Mouse (Mus musculus): ENCODE data around the gene Rbpj. TPM values are rescaled to one million over a fixed set of nuclear protein-coding genes. Genes with fewer than 3 reads are reported as not detected.
A peak's percentile ranks its signal among the peaks of the same experiment; 100 is the strongest.

Gene Rbpj
- polyA plus RNA-seq, 1 experiment from 2014 or later = 26.5 TPM

GRCm38 (mm10) chr5:53584069-53584767 is 118.3 kb downstream of the Rbpj start:
- no peak overlapping the region for H3K4me2 ChIP-seq (ENCODE audit: low read length)
- H3K4me1 ChIP-seq (ENCODE audit: control insufficient read depth, insufficient read depth, low read length) = peaks cover 6% of the 10 kb centered on the region
- H3K36me3 ChIP-seq (ENCODE audit: control insufficient read depth, insufficient read depth, low read length) = no peaks in the 10 kb centered on the region
- no peak overlapping the region for H3K27ac ChIP-seq (ENCODE audit: low read length)
- H3K27me3 ChIP-seq (ENCODE audit: control insufficient read depth, insufficient read depth, low read depth, low read length) = no peaks in the 10 kb centered on the region
- ATAC-seq = no peak
- no peaks in the 10 kb centered on the region for H3K9me3 ChIP-seq (replicated peaks; ENCODE audit: control insufficient read depth, low read length, poor library complexity, severe bottlenecking)
- 93% methylated on average over 9 of the region's 9 CpGs for WGBS
- no peak overlapping the region for H3K4me3 ChIP-seq (ENCODE audit: low read depth, low read length)
- no peak overlapping the region for H3K9ac ChIP-seq (ENCODE audit: low read depth, low read length)

GRCm38 (mm10) chr5:53588421-53589171 is 122.6 kb downstream of the Rbpj start:
- WGBS = 2% methylated on average over 19 of the region's 34 CpGs
- H3K27ac ChIP-seq (ENCODE audit: low read length) = peak overlapping the region; percentile 94
- ATAC-seq = peak; percentile 54
- peak overlapping the region; percentile 74 for H3K4me3 ChIP-seq (ENCODE audit: low read depth, low read length)
- H3K9ac ChIP-seq (ENCODE audit: low read depth, low read length) = peak overlapping the region; percentile 86
- no peaks in the 10 kb centered on the region for H3K9me3 ChIP-seq (replicated peaks; ENCODE audit: control insufficient read depth, low read length, poor library complexity, severe bottlenecking)
- H3K36me3 ChIP-seq (ENCODE audit: control insufficient read depth, insufficient read depth, low read length) = no peaks in the 10 kb centered on the region
- H3K4me1 ChIP-seq (ENCODE audit: control insufficient read depth, insufficient read depth, low read length) = peaks cover 21% of the 10 kb centered on the region
- peak overlapping the region; percentile 60 for H3K4me2 ChIP-seq (ENCODE audit: low read length)
- H3K27me3 ChIP-seq (ENCODE audit: control insufficient read depth, insufficient read depth, low read depth, low read length) = no peaks in the 10 kb centered on the region

DNA sequence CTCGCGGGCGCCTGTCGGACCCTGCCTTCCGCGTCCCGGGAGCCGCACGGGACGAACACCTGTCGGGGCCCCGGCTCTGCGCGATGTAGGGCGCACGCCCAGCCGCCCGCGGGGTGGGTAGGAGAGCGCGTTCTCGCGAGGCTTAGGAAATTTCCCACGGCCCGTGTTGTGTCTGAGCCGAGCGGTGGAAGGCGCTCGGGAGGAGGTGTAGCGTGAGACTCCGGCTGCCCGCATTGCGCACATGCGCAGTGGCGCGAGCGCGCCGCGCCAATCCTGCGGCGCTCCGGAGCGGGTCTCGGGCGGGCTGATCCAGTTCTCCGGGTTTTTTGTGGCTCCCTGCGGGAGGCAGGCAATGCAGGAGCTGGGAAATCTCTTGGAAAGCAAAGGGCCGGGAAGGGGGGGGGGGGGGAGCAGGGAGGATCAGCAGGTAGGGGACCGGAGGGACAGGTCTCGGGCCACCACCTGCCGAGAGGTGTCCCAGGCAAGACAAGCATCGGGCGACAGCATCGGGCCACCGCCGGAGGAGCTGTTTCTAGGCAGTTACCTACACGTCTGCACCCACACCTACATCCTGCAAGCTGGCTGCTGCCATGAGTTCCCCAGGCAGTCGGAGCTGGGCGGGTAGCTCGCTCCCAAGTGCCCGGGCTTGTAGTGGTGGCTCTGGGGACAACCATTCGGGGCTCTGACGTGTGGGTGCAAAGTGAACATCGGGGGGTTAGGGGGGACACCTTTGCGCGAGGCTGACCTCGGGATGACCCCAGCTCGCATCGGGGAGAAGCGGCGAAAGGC is 123.4 kb downstream of the Rbpj start:
- H3K27ac ChIP-seq (ENCODE audit: low read length) = peak overlapping the region; percentile 94
- peak overlapping the region; percentile 86 for H3K9ac ChIP-seq (ENCODE audit: low read depth, low read length)
- peaks cover 26% of the 10 kb centered on the region for H3K4me1 ChIP-seq (ENCODE audit: control insufficient read depth, insufficient read depth, low read length)
- no peaks in the 10 kb centered on the region for H3K9me3 ChIP-seq (replicated peaks; ENCODE audit: control insufficient read depth, low read length, poor library complexity, severe bottlenecking)
- peak; percentile 89 for ATAC-seq
- H3K36me3 ChIP-seq (ENCODE audit: control insufficient read depth, insufficient read depth, low read length) = no peaks in the 10 kb centered on the region
- WGBS = under 1% methylated on average over 67 of the region's 72 CpGs
- H3K4me3 ChIP-seq (ENCODE audit: low read depth, low read length) = peak overlapping the region; percentile 74
- no peaks in the 10 kb centered on the region for H3K27me3 ChIP-seq (ENCODE audit: control insufficient read depth, insufficient read depth, low read depth, low read length)
- peak overlapping the region; percentile 60 for H3K4me2 ChIP-seq (ENCODE audit: low read length)

GRCm38 (mm10) chr5:53590179-53590765 is 124.3 kb downstream of the Rbpj start:
- Histone ChIP-seq H3K4me2 (ENCODE audit: low read length) (peak overlapping the region; percentile 60), H3K27me3 (ENCODE audit: control insufficient read depth, insufficient read depth, low read depth, low read length) (no peaks in the 10 kb centered on the region)

GRCm38 (mm10) chr5:53590875-53591682 is 125.1 kb downstream of the Rbpj start:
- H3K9me3 ChIP-seq (replicated peaks; ENCODE audit: control insufficient read depth, low read length, poor library complexity, severe bottlenecking) = no peaks in the 10 kb centered on the region
- no peaks in the 10 kb centered on the region for H3K36me3 ChIP-seq (ENCODE audit: control insufficient read depth, insufficient read depth, low read length)
- H3K4me2 ChIP-seq (ENCODE audit: low read length) = peak overlapping the region; percentile 70
- peak overlapping the region; percentile 80 for H3K9ac ChIP-seq (ENCODE audit: low read depth, low read length)
- WGBS = under 1% methylated on average over 48 of the region's 67 CpGs
- ATAC-seq = peak; percentile 7
- peak overlapping the region; percentile 74 for H3K4me3 ChIP-seq (ENCODE audit: low read depth, low read length)
- H3K4me1 ChIP-seq (ENCODE audit: control insufficient read depth, insufficient read depth, low read length) = peaks cover 28% of the 10 kb centered on the region
- peak overlapping the region; percentile 94 for H3K27ac ChIP-seq (ENCODE audit: low read length)
- H3K27me3 ChIP-seq (ENCODE audit: control insufficient read depth, insufficient read depth, low read depth, low read length) = no peaks in the 10 kb centered on the region

More at GRCm38 (mm10) chr5:53590179-53590765, 124.3 kb downstream of the Rbpj start:
- peaks cover 28% of the 10 kb centered on the region for H3K4me1 ChIP-seq (ENCODE audit: control insufficient read depth, insufficient read depth, low read length)
- peak overlapping the region; percentile 94 for H3K27ac ChIP-seq (ENCODE audit: low read length)
- peak; percentile 91 for ATAC-seq
- H3K4me3 ChIP-seq (ENCODE audit: low read depth, low read length) = peak overlapping the region; percentile 74
- no peaks in the 10 kb centered on the region for H3K9me3 ChIP-seq (replicated peaks; ENCODE audit: control insufficient read depth, low read length, poor library complexity, severe bottlenecking)
- H3K36me3 ChIP-seq (ENCODE audit: control insufficient read depth, insufficient read depth, low read length) = no peaks in the 10 kb centered on the region
- WGBS = under 1% methylated on average over 48 of the region's 59 CpGs
- peak overlapping the region; percentile 80 for H3K9ac ChIP-seq (ENCODE audit: low read depth, low read length)

DNA sequence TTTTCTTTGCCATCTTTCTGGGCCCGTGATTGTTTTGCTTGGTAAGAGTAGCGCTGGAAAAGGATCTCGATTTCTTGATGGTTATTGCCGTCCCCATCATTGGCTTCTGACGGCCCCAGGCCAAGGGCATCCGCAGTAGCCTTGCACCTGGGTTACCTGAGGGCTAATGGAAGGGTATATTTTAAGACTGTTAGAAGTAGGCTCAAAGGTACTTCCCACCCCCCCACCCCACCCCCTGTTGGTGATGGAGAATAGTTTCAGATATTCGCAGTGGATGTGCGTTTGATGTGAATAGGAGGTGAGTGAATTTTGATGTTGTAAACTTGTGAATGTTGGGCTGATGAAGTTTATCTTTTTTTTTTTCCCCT is 125.7 kb downstream of the Rbpj start:
- Histone ChIP-seq H3K4me2 (ENCODE audit: low read length) (peak overlapping the region; percentile 70), H3K9me3 (replicated peaks; ENCODE audit: control insufficient read depth, low read length, poor library complexity, severe bottlenecking) (no peaks in the 10 kb centered on the region), H3K9ac (ENCODE audit: low read depth, low read length) (peak overlapping the region; percentile 80), H3K36me3 (ENCODE audit: control insufficient read depth, insufficient read depth, low read length) (no peaks in the 10 kb centered on the region), H3K27ac (ENCODE audit: low read length) (peak overlapping the region; percentile 94), H3K4me1 (ENCODE audit: control insufficient read depth, insufficient read depth, low read length) (peaks cover 29% of the 10 kb centered on the region), H3K27me3 (ENCODE audit: control insufficient read depth, insufficient read depth, low read depth, low read length) (no peaks in the 10 kb centered on the region), H3K4me3 (ENCODE audit: low read depth, low read length) (peak overlapping the region; percentile 74)
- ATAC-seq = no peak
- WGBS = under 1% methylated on average over 8 of the region's 8 CpGs

- H3K9ac ChIP-seq (ENCODE audit: low read depth, low read length) = no peak overlapping the region
- H3K4me2 ChIP-seq (ENCODE audit: low read length) = no peak overlapping the region
- H3K9me3 ChIP-seq (replicated peaks; ENCODE audit: control insufficient read depth, low read length, poor library complexity, severe bottlenecking) = no peaks in the 10 kb centered on the region
- H3K4me1 ChIP-seq (ENCODE audit: control insufficient read depth, insufficient read depth, low read length) = peaks cover 29% of the 10 kb centered on the region
- H3K27ac ChIP-seq (ENCODE audit: low read length) = no peak overlapping the region
- WGBS = 86% methylated on average over 5 of the region's 5 CpGs
- no peak for ATAC-seq
- no peak overlapping the region for H3K4me3 ChIP-seq (ENCODE audit: low read depth, low read length)
- H3K27me3 ChIP-seq (ENCODE audit: control insufficient read depth, insufficient read depth, low read depth, low read length) = no peaks in the 10 kb centered on the region
- H3K36me3 ChIP-seq (ENCODE audit: control insufficient read depth, insufficient read depth, low read length) = no peaks in the 10 kb centered on the region
These were observed 127.2 kb downstream of the Rbpj start for GRCm38 (mm10) chr5:53593080-53593688.

DNA sequence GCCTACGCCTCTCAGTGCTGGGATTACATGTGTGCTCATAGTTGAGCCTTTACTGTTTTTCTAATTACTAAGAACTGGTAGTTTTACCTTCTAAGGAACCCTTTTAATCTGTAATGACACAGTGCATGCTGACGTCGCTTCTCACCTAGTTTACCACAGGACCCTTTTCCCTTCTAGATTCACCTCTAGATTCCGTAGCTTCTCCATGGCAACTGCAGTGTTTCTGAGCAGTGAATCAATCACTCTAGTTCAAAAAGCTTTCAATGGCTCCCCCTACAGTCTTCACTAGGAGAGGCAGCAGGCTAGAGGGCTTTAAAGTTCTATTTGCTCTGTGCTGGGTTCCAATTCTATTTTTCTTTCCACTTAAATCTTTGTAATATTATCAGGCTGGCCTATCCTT is 128.3 kb downstream of the Rbpj start:
- Histone ChIP-seq H3K36me3 (ENCODE audit: control insufficient read depth, insufficient read depth, low read length) (no peaks in the 10 kb centered on the region), H3K27me3 (ENCODE audit: control insufficient read depth, insufficient read depth, low read depth, low read length) (no peaks in the 10 kb centered on the region), H3K27ac (ENCODE audit: low read length) (no peak overlapping the region), H3K9ac (ENCODE audit: low read depth, low read length) (no peak overlapping the region), H3K4me3 (ENCODE audit: low read depth, low read length) (no peak overlapping the region), H3K4me2 (ENCODE audit: low read length) (no peak overlapping the region), H3K9me3 (replicated peaks; ENCODE audit: control insufficient read depth, low read length, poor library complexity, severe bottlenecking) (no peaks in the 10 kb centered on the region), H3K4me1 (ENCODE audit: control insufficient read depth, insufficient read depth, low read length) (peaks cover 25% of the 10 kb centered on the region)
- 24% methylated on average over 4 of the region's 4 CpGs for WGBS
- no peak for ATAC-seq

All from midbrain, embryonic 16.5 days (tissue).